Mouse (Mus musculus) NIH3T3 (cell line): ENCODE results near the gene Nfe2l1.

Experiments
- DNase-seq: peaks from one replicate; pipeline ENCODE4 v3.0.0-alpha.2; 2012; ENCODE audit warnings: low read depth

Nfe2l1 gene

DNA sequence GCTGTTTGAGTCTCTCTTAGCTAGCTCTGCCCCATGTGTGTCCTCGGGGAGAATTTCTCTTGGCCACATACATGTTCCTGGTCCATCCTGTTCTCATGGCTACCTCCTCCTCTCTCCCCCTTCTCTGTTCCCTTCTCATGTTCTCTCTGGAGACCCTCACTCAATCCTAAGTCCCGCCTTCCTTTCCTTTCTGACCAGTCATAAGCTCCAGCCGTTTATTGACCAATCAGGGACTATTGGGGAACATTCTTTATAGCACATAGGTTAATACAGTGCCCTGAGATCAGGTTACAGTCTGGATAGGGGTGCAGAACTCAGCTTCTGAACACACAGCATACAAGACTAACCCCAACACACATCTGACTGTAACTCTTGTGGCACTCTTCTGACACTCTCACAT, 17.5 kb upstream of the Nfe2l1 start:
- no peak for DNase-seq

DNA sequence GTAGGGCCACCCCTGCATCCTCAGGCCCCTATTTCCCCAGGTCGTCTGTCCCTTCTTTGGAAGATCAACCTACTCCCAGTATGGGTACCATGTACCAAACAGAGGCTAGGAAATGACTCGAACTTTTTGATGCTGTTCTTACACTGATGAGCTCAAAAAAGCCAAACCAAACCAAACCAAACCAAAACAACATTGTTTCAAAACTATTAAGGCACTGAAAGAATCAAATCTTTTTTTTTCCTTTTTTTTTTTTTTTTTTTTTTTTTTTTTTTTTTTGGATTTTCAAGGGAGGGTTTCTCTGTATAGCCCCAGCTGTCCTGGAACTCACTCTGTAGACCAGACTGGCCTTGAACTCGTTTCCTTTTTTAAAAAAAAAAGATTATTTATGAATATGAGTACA, 13.9 kb upstream of the Nfe2l1 start:
- no peak for DNase-seq

DNA sequence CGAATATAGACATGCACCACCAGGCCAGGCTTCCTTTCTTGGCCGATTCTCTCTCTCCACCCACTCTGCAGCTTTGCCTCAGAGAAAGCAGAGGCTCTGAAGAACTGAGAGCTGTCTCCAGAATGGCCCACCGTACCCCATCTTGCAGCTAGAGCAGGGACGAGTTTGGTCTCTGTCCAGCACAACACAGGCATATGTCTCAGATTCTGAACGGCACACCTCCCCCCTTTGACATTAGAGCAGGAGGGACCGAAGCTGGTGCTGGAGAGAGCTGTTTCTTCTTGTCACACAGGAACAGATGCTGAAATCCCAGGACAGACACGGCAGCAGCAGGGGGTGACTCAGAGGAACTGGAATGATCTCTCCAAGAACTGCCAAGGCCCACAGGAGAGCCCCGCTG, 10.5 kb upstream of the Nfe2l1 start:
- peak; percentile 67 for DNase-seq

DNA sequence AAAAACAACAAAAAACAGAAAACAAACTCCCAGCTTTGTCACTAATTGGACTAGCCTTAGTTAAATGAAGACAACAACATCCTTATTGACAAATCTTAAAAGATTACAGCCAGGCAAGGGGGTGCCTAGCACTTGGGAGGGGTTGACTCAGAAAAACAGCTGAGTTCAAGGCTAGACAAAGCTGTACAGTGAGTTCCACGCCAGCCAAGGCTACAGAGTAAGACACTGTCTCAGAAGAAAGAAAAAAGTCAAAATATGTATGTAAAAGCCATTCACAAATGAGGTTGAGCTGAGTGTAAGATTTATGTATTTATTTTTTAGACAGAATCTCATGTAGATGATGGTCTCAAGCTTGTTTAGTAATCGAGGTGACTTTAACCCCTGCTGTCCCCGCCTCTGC, 10.1 kb upstream of the Nfe2l1 start:
- no peak for DNase-seq

DNA sequence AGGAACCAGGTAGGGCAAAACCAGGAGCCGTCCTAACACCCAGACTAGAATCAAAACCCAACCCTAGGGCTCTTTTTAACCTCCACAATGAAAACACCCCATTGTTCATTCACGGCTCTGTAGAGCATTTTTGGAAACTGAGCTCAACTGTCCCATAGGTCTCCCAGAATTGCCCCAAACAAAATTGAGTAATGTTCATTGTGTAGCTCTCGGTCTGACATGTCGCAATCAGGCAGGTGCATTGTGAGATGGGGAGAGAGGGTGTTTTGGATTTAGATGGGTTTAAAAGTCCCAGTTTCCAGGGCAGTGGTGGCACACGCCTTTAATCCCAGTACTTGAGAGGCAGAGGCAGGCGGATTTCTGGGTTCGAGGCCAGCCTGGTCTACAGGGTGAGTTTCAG, 9.7 kb upstream of the Nfe2l1 start:
- no peak for DNase-seq

DNA sequence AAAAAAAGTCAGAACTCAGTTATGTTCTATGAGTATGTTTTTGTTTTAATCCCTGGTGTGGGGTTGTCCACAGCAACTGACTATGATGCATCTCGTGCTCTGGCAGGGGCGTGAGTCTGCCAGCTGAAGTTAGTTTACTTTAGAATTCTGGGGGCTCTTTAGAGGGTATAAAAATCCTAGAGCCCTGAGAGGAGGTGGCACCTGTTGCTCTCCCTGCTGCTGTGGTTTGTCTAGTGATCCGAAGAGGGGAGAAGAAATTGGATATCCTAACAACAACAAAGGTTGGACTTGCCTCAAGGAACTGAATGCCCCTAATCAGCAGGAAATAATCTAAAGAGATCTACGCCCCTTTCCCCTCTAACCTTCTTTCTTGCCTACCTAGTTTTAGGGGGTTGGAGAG, 8.6 kb upstream of the Nfe2l1 start:
- no peak for DNase-seq

DNA sequence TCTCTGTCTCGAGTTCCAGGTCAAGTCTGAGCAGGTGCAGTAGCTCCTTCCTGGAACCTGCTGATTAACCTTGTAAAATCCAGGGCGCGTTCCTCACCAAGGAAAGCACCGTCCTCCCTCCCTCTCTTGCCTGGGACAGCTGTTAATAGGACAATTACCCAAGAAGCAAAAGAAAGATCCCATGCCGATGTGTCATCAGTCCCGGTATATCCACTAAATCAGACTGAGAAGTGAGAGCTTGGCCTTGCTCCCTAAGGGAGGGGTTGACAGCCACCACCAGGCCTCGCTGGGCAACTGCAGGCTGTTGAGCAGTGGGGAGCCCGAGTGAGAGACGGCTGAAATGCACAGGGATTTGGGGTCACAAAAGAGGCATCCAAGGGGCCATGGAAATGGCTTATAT, 7.5 kb upstream of the Nfe2l1 start:
- peak; percentile 74 for DNase-seq

DNA sequence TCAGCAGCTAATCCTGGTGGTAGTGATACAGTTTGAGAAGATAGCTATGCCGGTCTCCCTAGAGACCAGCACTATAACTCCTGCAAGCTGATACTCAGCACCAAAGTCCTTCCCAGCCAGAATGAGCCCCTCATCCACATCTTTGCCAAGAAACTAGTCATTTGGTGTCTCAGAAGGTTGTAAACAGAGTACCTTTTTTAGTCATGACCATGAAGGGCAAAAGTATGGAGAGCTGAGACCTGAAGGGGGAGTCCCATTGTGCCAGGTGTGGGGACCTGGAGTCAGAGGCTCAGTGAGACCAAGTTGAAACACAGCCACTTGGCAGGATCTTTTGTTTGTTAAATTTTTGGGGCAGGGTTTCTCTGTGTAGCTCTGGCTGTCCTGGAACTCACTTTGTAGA, 4.4 kb upstream of the Nfe2l1 start:
- no peak for DNase-seq

DNA sequence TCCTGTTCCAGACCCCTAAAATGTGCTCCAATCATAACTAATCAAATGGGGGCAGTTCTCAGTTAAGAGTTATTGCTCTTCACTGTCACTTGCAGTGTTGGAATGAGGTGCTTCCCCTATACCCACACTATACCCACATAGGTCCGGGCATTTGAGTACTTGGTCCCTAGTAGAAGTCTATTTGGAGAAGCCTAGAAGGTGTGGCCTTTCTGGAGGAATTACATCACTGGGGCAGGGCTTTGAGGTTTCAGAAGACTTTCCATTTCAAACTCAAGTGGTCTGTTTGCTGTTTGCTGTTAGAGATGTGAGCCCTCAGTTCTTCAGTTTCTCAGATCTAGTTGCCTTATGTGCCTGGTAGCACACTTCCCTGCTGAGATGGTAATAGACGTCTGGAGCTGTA, 3.2 kb upstream of the Nfe2l1 start:
- DNase-seq, result no peak

DNA sequence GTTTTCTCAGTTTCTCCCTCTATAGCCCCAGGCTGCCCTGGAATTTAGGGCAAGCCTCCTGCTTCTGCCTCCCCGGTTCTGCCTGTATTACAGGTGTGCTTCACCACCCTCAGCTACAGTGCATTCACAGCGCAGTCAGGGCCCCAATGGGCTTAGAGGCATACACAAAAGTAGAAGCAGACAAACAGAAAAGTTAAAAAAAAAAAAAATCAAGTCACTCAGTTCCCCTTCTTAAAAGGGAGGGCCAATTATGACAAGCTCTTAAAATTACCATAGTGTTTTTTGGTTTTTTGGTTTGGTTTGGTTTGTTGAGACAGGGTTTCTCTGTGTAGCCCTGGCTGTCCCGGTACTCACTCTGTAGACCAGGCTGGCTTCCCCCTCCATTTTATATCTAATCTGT, 2.8 kb upstream of the Nfe2l1 start:
- DNase-seq, result no peak

DNA sequence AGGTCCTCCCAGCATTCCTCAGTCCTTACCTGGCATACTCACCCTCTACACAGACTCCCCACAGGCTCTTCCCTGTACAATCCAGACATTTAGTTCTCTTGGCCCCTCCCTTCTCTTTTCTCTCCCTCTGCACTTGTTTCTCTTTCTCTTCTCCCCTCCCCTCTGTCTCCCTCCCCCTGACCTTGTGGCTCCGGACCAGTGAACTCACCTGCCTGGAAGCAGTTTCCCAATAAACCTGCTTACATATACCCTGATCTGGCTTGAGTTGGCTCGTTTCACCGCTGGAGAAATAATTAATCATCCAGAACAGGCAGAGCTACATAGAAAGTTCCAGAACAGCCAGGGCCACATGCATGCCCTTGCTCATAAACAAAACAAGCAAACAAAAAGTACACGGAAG, 1.7 kb upstream of the Nfe2l1 start:
- no peak for DNase-seq

DNA sequence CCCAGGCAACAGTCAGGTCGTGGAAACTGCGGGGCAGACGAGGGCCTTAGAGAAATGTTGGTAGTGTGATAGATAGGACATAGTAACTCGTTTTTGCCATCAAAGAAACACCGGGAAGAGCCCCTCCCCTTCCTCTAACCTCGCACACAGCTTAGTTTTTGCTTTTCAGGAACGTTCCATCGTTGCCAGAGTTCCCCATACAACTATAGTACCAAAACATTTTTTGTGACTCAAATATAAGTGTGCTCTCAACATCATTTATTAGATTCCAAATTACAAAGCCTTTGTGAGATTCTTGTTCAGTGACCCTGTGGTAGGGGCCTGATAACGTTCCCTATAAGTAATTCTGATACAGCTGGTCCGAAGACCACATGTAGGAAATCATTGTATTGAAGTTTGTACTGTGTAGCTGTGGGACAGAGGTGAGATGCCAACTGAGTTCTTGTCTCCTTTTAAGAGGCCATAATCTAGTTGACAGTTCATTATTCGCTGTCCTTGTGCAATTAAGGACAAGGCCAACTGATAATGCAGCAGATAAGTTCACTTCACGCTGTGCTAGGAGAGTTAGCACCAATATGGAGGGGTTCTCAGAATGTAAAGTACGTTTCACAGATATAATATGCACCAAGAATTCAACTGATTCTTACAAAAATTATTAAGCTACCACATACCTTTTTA, 910 bp upstream of the Nfe2l1 start:
- no peak for DNase-seq

DNA sequence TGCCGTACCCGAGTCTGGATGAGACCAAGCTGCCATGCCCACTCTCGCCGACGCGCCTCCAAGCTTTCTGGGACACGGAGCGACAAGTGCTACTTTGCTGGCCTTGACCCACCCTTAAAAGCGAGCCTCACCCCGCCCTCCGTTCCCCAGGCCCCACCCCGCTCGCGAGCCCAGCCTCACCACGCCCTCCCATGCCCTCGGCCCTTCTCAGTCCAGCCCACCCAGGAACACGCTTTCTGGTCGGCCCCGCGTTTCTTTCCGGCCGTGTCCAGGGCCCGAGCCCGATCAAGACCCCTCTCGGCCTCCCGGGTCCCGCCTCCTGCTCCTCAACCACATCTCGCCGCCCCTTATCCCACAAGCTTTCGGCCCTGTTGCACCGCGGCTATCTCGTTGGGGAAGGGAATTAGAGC, 360 bp downstream of the Nfe2l1 start:
- peak; percentile 82 for DNase-seq

DNA sequence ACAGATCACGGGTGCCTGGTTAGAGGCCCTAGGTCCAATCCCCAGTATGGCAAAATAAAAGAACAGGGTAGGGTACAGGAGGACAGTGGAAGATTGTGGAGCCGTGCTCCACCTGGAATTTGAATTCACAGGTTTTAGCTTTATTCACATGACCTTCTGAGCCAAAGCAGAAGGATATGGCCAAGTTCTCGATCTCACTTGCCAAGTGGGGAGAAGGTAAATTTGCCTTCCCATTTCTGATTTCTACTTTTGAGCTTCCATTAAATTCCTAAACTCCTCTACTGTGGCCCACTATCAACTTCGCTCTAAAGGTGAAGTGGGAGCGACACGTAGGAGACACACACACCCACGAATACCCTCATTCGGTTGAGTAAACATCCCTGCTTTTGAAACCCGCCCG, 887 bp downstream of the Nfe2l1 start:
- no peak for DNase-seq

DNA sequence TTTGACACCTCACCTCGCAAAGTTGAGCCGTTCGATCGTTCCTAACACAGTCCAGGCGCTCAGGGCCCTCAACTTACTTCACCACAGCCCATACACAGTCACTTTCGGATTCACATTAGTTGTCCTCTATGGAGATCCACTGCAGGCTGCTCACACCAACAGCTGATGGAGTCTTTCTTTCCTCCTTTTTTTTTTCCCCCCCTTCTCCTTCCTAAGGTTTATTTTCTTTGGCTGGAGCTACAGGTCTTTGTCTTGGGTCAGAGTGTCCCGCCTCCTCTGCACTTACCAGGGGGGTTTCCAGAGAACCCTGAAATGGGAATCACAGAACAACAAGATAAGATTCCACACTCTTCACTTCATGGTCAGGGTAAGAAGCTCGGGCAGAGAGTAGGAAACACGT, 1.9 kb downstream of the Nfe2l1 start:
- DNase-seq, result no peak

DNA sequence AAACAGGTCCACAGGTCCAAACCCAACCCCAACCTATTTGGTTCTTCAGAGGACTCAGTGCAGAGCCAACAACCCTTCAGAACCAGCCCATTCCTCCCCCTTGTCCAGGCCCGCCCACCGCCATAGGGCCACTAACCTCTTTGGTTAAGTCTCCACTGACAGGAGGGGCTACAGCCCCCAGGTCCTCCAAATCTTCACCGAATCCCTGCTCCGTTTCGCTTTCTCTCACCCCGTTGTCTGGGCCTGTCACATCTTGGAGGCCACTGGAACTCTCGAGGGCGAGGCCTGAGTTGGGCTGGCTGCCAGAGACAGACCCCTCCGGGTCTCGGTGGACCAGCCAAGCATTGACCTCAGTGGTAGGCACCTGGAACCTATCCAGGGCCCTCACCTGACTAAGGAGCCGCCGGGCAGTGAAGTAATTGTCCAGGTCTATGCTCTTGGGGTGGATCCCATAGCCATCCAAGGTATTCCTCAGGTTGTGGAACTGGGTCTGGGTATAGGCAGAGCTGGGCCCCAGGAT, 2.6 kb downstream of the Nfe2l1 start:
- no peak for DNase-seq

DNA sequence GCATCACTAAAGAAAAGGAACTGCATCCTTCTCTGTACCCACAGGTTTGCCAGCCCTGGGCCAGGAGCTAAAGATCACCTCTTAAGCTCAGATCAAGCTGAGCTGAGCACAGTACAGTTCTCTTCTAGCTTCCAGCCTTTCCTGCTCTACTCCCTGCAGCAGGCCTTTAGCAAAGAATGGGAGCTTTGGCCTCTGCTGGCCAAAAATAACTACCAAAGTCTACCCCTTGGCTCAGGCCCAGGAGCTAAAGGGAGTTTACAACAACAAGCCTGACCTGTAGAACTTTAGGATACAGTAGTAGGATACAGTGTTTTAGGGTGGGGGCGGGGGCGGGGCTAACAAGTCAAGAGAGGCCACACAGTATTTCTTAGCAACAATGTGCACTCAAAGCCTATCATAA, 3.3 kb downstream of the Nfe2l1 start:
- DNase-seq, result peak; percentile 65

DNA sequence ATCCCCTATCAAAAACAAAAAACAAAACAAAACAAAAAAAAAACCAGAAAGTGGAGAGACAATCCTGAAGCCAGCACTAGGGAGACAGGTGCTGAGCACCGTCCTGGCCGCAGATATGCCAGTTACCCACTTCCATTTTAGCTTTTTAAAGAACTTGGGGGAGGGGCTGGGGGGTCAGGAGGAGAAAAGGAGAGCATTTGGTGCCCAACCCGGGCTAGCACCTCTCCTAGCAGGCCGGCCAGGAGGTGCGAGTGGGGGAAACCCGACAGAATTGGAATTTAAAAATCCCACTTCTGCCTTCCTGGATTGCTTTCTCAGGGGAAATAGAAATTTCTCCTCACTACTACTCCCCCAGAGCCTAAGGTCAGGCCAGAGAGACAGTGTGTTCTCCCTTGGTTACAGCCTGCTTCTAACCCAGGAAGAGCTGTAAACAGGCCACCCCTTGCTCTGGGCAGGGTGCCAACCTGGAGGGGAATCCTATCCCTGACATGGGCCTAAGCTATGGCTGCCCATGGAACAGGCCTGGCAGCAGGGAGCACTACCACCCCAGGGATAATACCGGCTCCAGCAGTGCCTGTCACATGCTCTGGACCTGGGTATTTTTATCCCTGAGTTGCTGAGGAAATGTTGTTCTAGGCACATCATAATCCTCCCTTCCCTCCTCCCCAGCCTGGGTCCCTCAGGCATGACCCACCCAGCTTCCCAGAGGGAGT, 4.8 kb downstream of the Nfe2l1 start:
- DNase-seq, result peak; percentile 78

DNA sequence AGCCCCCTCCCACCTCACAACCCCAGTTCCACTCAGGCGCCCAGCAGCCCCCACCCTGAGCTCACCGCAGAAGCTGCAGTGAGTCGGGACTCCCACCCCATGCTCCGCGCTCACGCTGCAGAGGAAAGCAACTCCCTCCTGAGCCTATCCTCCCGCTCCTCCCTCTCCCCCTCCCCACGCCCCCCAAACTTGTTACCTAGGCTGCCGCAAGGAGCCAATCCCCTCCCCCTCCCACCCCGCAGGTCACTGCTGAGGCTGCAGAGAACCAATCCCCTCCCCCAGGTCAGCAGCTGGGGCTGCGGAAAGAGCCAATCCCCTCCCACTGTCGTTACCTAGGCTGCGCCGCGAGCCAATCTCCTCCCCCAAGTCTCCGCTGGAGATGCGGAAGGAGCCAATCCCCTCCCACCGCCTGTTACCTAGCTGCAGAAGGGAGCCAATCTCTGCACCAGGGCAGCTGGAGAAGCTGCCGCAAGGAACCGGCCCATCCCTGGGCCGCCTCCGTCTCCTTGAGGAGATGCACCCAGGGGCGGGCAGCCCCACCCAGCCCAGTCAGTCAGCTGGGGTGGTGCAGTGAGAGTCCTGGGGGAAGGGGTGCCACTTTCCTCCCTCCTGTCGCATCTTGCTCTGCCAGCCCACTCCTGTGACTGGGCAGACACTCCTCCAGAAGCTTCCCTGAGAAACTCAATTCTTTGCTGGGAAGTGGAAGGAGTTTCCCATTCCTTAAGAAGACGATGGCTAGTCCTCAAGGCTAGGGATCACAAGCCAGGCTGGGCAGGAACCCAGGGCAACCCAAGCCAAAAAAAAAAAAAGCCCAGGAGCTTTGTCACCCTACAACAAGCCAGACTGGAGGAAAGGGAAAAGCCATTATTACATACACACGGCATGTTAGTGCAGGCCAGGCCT, 5.6 kb downstream of the Nfe2l1 start:
- peak; percentile 95 for DNase-seq

DNA sequence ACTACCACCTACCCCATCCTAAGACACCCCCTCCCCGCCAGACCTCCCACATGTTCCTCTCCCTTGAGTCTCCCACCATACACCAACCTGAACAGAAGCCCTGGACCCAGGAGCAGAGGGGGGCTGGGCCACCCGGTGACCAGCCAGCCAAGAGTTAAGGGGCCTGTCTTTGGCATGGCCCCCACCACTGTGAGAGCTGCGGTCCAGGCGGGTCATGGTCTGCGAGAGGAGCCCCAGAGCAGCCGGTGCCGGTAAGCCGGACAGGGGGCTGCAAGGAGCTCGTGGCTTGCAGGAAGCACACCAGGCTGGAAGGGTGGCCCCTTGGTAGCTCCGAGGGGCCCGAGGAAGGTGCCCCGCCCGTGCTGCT, 6.3 kb downstream of the Nfe2l1 start:
- peak; percentile 45 for DNase-seq

DNA sequence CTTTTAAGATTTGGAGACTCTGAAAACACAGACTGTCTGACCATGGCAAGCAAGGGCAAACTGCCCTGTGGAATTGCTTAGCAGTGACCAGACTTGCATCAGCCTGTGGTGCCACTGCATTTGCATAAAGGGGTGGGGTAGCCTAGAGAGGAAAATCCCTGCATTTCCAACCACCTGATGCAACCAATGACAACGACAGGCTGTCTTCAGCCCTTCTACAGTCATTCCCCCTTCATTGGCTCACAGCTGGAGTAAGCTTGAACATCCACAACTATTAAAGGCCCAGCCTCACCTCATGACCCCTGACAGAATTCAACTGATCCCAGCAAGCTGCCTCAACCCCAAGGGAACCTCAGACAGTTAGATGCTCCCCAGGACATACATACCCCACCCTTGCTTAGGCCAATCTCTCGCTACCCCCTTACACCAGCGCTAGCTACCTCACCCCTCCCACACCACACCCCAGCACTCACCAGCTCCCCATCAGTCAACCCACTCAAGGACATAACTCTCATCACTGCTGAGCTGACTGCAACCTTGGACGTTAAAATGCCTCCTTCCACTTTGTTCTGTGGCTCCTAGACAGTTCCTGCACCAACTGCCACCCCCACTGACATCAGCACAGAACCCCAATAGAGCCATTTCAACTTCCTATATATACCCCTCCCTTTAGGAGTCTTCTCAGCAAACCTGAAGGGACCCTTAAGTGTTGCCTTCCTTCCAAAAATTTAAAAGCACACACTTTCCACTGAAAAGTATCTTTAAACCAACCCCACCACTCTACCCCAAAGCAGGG, 6.9 kb downstream of the Nfe2l1 start:
- peak; percentile 86 for DNase-seq

DNA sequence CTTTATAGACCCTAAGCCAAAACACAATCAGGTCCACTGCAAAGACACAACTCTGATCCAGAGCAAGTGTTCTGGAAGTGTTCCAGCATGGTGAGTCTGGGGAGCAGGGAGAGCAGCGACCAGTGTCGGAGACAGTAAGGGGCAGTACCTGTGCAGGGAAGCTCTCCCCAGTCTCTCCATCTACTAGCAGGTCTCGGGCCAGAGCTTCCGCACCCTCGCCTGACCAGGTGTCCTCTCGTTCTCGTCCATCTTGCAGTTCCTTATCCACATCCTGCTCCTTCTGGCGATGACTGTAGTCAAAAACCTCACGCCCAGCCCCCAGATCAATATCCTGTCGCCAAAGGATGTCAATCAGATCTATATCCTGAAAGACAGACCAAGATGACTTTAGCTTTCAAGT, 7.8 kb downstream of the Nfe2l1 start:
- DNase-seq, result no peak
